Mouse (Mus musculus) gastrocnemius, postnatal 14 days (tissue): ENCODE data around the gene D630039A03Rik. TPM values are rescaled to one million over a fixed set of nuclear protein-coding genes. Genes with fewer than 3 reads are reported as not detected.
A peak's percentile ranks its signal among the peaks of the same experiment; 100 is the strongest.
"Not testable (repeated sequence)": the region's sequence is repeated elsewhere in the genome, so short reads cannot be mapped to it uniquely, and the experiment has no call there.

Experiments used
- DNase-seq: peaks from one replicate; pipeline ENCODE4 v3.0.0; 2021; ENCODE audit warnings: mixed read lengths
- intact Hi-C: fragments of 180-260 bp; cut with DNase I; formaldehyde crosslinking; loops from one replicate; pipeline ENCODE4 v1.15.1; 2025; ENCODE audit warnings: low total_unique reads
- total RNA-seq, 2 experiments: library from RNA; stranded (reverse); gene quantifications; 2 replicates each; pipeline ENCODE4 v1.2.3; 2021

D630039A03Rik gene
- total RNA-seq, 2 experiments from 2014 or later, result not detected

- no peak for DNase-seq
- intact Hi-C loops, result no loop called here
Measured at GRCm38 (mm10) chr4:57895140-57895539, 21.0 kb downstream of the D630039A03Rik start.

- intact Hi-C loops, result no loop called here
- DNase-seq, result no peak
Measured at GRCm38 (mm10) chr4:57892001-57892586, 24.0 kb downstream of the D630039A03Rik start.

GRCm38 (mm10) chr4:57889773-57890172, 26.3 kb downstream of the D630039A03Rik start:
- intact Hi-C loops, result loop anchor here (10.0 kb wide), 1 partner anchor 95 kb away; no protein-coding TSS in a partner anchor
- DNase-seq, result no peak

GRCm38 (mm10) chr4:57888978-57889377, 27.1 kb downstream of the D630039A03Rik start:
- not testable (repeated sequence) for DNase-seq
- intact Hi-C loops, result loop anchor here (10.0 kb wide), 1 partner anchor 94 kb away; no protein-coding TSS in a partner anchor

- intact Hi-C loops, result loop anchor here (10.0 kb wide), 1 partner anchor 93 kb away; no protein-coding TSS in a partner anchor
Measured at GRCm38 (mm10) chr4:57888246-57888645, 27.9 kb downstream of the D630039A03Rik start.

GRCm38 (mm10) chr4:57886888-57887230, 29.2 kb downstream of the D630039A03Rik start:
- intact Hi-C loops, result loop anchor here (10.0 kb wide), 1 partner anchor 92 kb away; no protein-coding TSS in a partner anchor
- no peak for DNase-seq

More at GRCm38 (mm10) chr4:57888246-57888645, 27.9 kb downstream of the D630039A03Rik start:
- DNase-seq, result no peak

GRCm38 (mm10) chr4:57886066-57886887, 29.8 kb downstream of the D630039A03Rik start:
- intact Hi-C loops, result loop anchor here (10.0 kb wide), 1 partner anchor 91 kb away; no protein-coding TSS in a partner anchor
- DNase-seq, result no peak

GRCm38 (mm10) chr4:57885186-57885585, 30.9 kb downstream of the D630039A03Rik start:
- intact Hi-C loops, result loop anchor here (10.0 kb wide), 1 partner anchor 90 kb away; no protein-coding TSS in a partner anchor
- DNase-seq, result no peak

- intact Hi-C loops, result loop anchor here (10.0 kb wide), 1 partner anchor 90 kb away; no protein-coding TSS in a partner anchor
Measured at GRCm38 (mm10) chr4:57884511-57884910, 31.6 kb downstream of the D630039A03Rik start.

GRCm38 (mm10) chr4:57883520-57884421, 32.3 kb downstream of the D630039A03Rik start:
- peak; percentile 23 for DNase-seq
- intact Hi-C loops, result loop anchor here (2.0 to 10.0 kb wide), 2 partner anchors 89 to 213 kb away; no protein-coding TSS in a partner anchor

More at GRCm38 (mm10) chr4:57884511-57884910, 31.6 kb downstream of the D630039A03Rik start:
- DNase-seq, result no peak

- intact Hi-C loops, result loop anchor here (10.0 kb wide), 1 partner anchor 85 kb away; no protein-coding TSS in a partner anchor
- peak; percentile 71 for DNase-seq
Measured at GRCm38 (mm10) chr4:57879804-57880357, 36.2 kb downstream of the D630039A03Rik start.

- intact Hi-C loops, result no loop called here
- DNase-seq, result no peak
Measured at GRCm38 (mm10) chr4:57879137-57879536, 37.0 kb downstream of the D630039A03Rik start.

GRCm38 (mm10) chr4:57867454-57867853, 48.6 kb downstream of the D630039A03Rik start:
- intact Hi-C loops, result no loop called here
- no peak for DNase-seq

- intact Hi-C loops, result no loop called here
- DNase-seq, result no peak
Measured at GRCm38 (mm10) chr4:57866990-57867389, 49.1 kb downstream of the D630039A03Rik start.

- no peak for DNase-seq
- intact Hi-C loops, result no loop called here
Measured at GRCm38 (mm10) chr4:57866088-57866487, 50.0 kb downstream of the D630039A03Rik start.

GRCm38 (mm10) chr4:57862269-57862986, 53.7 kb downstream of the D630039A03Rik start:
- DNase-seq, result no peak
- intact Hi-C loops, result no loop called here

- DNase-seq, result no peak
- intact Hi-C loops, result no loop called here
Measured at GRCm38 (mm10) chr4:57861856-57862255, 54.2 kb downstream of the D630039A03Rik start.

- intact Hi-C loops, result no loop called here
- DNase-seq, result no peak
Measured at GRCm38 (mm10) chr4:57861166-57861565, 54.9 kb downstream of the D630039A03Rik start.
